Mouse (Mus musculus): ENCODE results near the gene Tmem164. TPM values are rescaled to one million over a fixed set of nuclear protein-coding genes. Genes with fewer than 3 reads are reported as not detected.

Gene Tmem164
- polyA plus RNA-seq, 1 experiment: 14.5 TPM

GRCm38 (mm10) chrX:142729482-142729881, 48.3 kb downstream of the Tmem164 start:
- H3K36me3 ChIP-seq (ENCODE audit: control insufficient read depth, insufficient read depth): no peaks in the 10 kb centered on the region
- H3K27me3 ChIP-seq (ENCODE audit: control insufficient read depth, insufficient read depth, insufficient read length): no peaks in the 10 kb centered on the region
- no peak overlapping the region for H3K4me2 ChIP-seq (ENCODE audit: low read depth)
- no peak overlapping the region for H3ac ChIP-seq (ENCODE audit: control insufficient read depth, insufficient read length)
- TF ChIP-seq MYOD1 (IDR thresholded peaks at IDR 0.05; ENCODE audit: control insufficient read depth in 1 of 3, insufficient read length in 2 of 3, low read depth in 2 of 3): no peak
- TF ChIP-seq CEBPB (IDR thresholded peaks at IDR 0.05; ENCODE audit: insufficient read depth, poor library complexity, severe bottlenecking): no peak
- TF ChIP-seq SRF (IDR thresholded peaks at IDR 0.05; ENCODE audit: control insufficient read depth, insufficient read length, low read depth): no peak
- no peak for TF ChIP-seq TCF12 (IDR thresholded peaks at IDR 0.05; ENCODE audit: insufficient read depth, poor library complexity, severe bottlenecking)
- TF ChIP-seq POLR2AphosphoS2 (IDR thresholded peaks at IDR 0.05; ENCODE audit: insufficient read length, low read depth): no peak
- TF ChIP-seq MAX (IDR thresholded peaks at IDR 0.05; ENCODE audit: low read depth): no peak
- no peak for TF ChIP-seq E2F4 (IDR thresholded peaks at IDR 0.05; ENCODE audit: insufficient read depth)
- no peak overlapping the region for H3K4me3 ChIP-seq
- H3K79me2 ChIP-seq (ENCODE audit: control insufficient read depth, insufficient read depth): no peaks in the 10 kb centered on the region

GRCm38 (mm10) chrX:142737099-142737498, 55.9 kb downstream of the Tmem164 start:
- Histone ChIP-seq H3K36me3 (ENCODE audit: control insufficient read depth, insufficient read depth) (no peaks in the 10 kb centered on the region), H3K79me2 (ENCODE audit: control insufficient read depth, insufficient read depth) (no peaks in the 10 kb centered on the region), H3K4me2 (ENCODE audit: low read depth) (no peak overlapping the region), H3K4me3 (no peak overlapping the region), H3K27me3 (ENCODE audit: control insufficient read depth, insufficient read depth, insufficient read length) (no peaks in the 10 kb centered on the region), H3ac (ENCODE audit: control insufficient read depth, insufficient read length) (no peak overlapping the region)
- no peak for TF ChIP-seq TCF3 (IDR thresholded peaks at IDR 0.05; ENCODE audit: insufficient read length, low read depth)
- TF ChIP-seq POLR2AphosphoS2 (IDR thresholded peaks at IDR 0.05; ENCODE audit: insufficient read length, low read depth): no peak
- TF ChIP-seq CEBPB (IDR thresholded peaks at IDR 0.05; ENCODE audit: insufficient read depth, poor library complexity, severe bottlenecking): no peak
- TF ChIP-seq MYOG (IDR thresholded peaks at IDR 0.05; ENCODE audit: control insufficient read depth in 1 of 3, insufficient read depth in 1 of 3, insufficient read length in 2 of 3, low read depth in 2 of 3): no peak
- TF ChIP-seq REST (IDR thresholded peaks at IDR 0.05; ENCODE audit: insufficient read depth, insufficient read length): no peak
- TF ChIP-seq TCF12 (IDR thresholded peaks at IDR 0.05; ENCODE audit: insufficient read depth, poor library complexity, severe bottlenecking): no peak
- no peak for TF ChIP-seq SRF (IDR thresholded peaks at IDR 0.05; ENCODE audit: control insufficient read depth, insufficient read length, low read depth)
- TF ChIP-seq MYOD1 (IDR thresholded peaks at IDR 0.05; ENCODE audit: control insufficient read depth in 1 of 3, insufficient read length in 2 of 3, low read depth in 2 of 3): no peak
- TF ChIP-seq E2F4 (IDR thresholded peaks at IDR 0.05; ENCODE audit: insufficient read depth): no peak
- no peak for TF ChIP-seq MAX (IDR thresholded peaks at IDR 0.05; ENCODE audit: low read depth)
- TF ChIP-seq USF1 (IDR thresholded peaks at IDR 0.05; ENCODE audit: low read depth): no peak
- no peak for TF ChIP-seq POLR2A (IDR thresholded peaks at IDR 0.05; ENCODE audit: insufficient read length, low read depth)

- no peaks in the 10 kb centered on the region for H3K27me3 ChIP-seq (ENCODE audit: control insufficient read depth, insufficient read depth, insufficient read length)
- H3K36me3 ChIP-seq (ENCODE audit: control insufficient read depth, insufficient read depth): no peaks in the 10 kb centered on the region
- no peak overlapping the region for H3ac ChIP-seq (ENCODE audit: control insufficient read depth, insufficient read length)
- H3K79me2 ChIP-seq (ENCODE audit: control insufficient read depth, insufficient read depth): no peaks in the 10 kb centered on the region
- no peak overlapping the region for H3K4me2 ChIP-seq (ENCODE audit: low read depth)
- H3K4me3 ChIP-seq: no peak overlapping the region
- TF ChIP-seq E2F4 (IDR thresholded peaks at IDR 0.05; ENCODE audit: insufficient read depth) (no peak), TCF3 (IDR thresholded peaks at IDR 0.05; ENCODE audit: insufficient read length, low read depth) (no peak), POLR2A (IDR thresholded peaks at IDR 0.05; ENCODE audit: insufficient read length, low read depth) (no peak), TCF12 (IDR thresholded peaks at IDR 0.05; ENCODE audit: insufficient read depth, poor library complexity, severe bottlenecking) (no peak), MYOG (IDR thresholded peaks at IDR 0.05; ENCODE audit: control insufficient read depth in 1 of 3, insufficient read depth in 1 of 3, insufficient read length in 2 of 3, low read depth in 2 of 3) (no peak)
Observed at GRCm38 (mm10) chrX:142737719-142738118, 56.5 kb downstream of the Tmem164 start.

GRCm38 (mm10) chrX:142747428-142747827, 66.2 kb downstream of the Tmem164 start:
- Histone ChIP-seq H3K27me3 (ENCODE audit: control insufficient read depth, insufficient read depth, insufficient read length) (no peaks in the 10 kb centered on the region), H3K4me3 (no peak overlapping the region), H3K4me2 (ENCODE audit: low read depth) (no peak overlapping the region), H3K36me3 (ENCODE audit: control insufficient read depth, insufficient read depth) (no peaks in the 10 kb centered on the region), H3K79me2 (ENCODE audit: control insufficient read depth, insufficient read depth) (no peaks in the 10 kb centered on the region), H3ac (ENCODE audit: control insufficient read depth, insufficient read length) (no peak overlapping the region)
- no peak for TF ChIP-seq MYOD1 (IDR thresholded peaks at IDR 0.05; ENCODE audit: control insufficient read depth in 1 of 3, insufficient read length in 2 of 3, low read depth in 2 of 3)
- no peak for TF ChIP-seq TCF3 (IDR thresholded peaks at IDR 0.05; ENCODE audit: insufficient read length, low read depth)
- no peak for TF ChIP-seq MYOG (IDR thresholded peaks at IDR 0.05; ENCODE audit: control insufficient read depth in 1 of 3, insufficient read depth in 1 of 3, insufficient read length in 2 of 3, low read depth in 2 of 3)
- TF ChIP-seq POLR2A (IDR thresholded peaks at IDR 0.05; ENCODE audit: insufficient read length, low read depth): no peak

- no peak overlapping the region for H3K4me3 ChIP-seq
- H3K27me3 ChIP-seq (ENCODE audit: control insufficient read depth, insufficient read depth, insufficient read length): no peaks in the 10 kb centered on the region
- H3ac ChIP-seq (ENCODE audit: control insufficient read depth, insufficient read length): no peak overlapping the region
- H3K36me3 ChIP-seq (ENCODE audit: control insufficient read depth, insufficient read depth): no peaks in the 10 kb centered on the region
- H3K79me2 ChIP-seq (ENCODE audit: control insufficient read depth, insufficient read depth): no peaks in the 10 kb centered on the region
- no peak overlapping the region for H3K4me2 ChIP-seq (ENCODE audit: low read depth)
- no peak for TF ChIP-seq CEBPB (IDR thresholded peaks at IDR 0.05; ENCODE audit: insufficient read depth, poor library complexity, severe bottlenecking)
- no peak for TF ChIP-seq MYOD1 (IDR thresholded peaks at IDR 0.05; ENCODE audit: control insufficient read depth in 1 of 3, insufficient read length in 2 of 3, low read depth in 2 of 3)
- no peak for TF ChIP-seq MAX (IDR thresholded peaks at IDR 0.05; ENCODE audit: low read depth)
- no peak for TF ChIP-seq TCF3 (IDR thresholded peaks at IDR 0.05; ENCODE audit: insufficient read length, low read depth)
- no peak for TF ChIP-seq E2F4 (IDR thresholded peaks at IDR 0.05; ENCODE audit: insufficient read depth)
- TF ChIP-seq TCF12 (IDR thresholded peaks at IDR 0.05; ENCODE audit: insufficient read depth, poor library complexity, severe bottlenecking): no peak
- no peak for TF ChIP-seq MYOG (IDR thresholded peaks at IDR 0.05; ENCODE audit: control insufficient read depth in 1 of 3, insufficient read depth in 1 of 3, insufficient read length in 2 of 3, low read depth in 2 of 3)
- TF ChIP-seq SRF (IDR thresholded peaks at IDR 0.05; ENCODE audit: control insufficient read depth, insufficient read length, low read depth): no peak
- no peak for TF ChIP-seq USF1 (IDR thresholded peaks at IDR 0.05; ENCODE audit: low read depth)
- no peak for TF ChIP-seq POLR2AphosphoS2 (IDR thresholded peaks at IDR 0.05; ENCODE audit: insufficient read length, low read depth)
- TF ChIP-seq REST (IDR thresholded peaks at IDR 0.05; ENCODE audit: insufficient read depth, insufficient read length): no peak
- TF ChIP-seq POLR2A (IDR thresholded peaks at IDR 0.05; ENCODE audit: insufficient read length, low read depth): no peak
Observed at GRCm38 (mm10) chrX:142748574-142748973, 67.4 kb downstream of the Tmem164 start.

Data from myocyte (in vitro differentiated cells).